Mouse (Mus musculus): ENCODE data around the gene Fes.

DNA sequence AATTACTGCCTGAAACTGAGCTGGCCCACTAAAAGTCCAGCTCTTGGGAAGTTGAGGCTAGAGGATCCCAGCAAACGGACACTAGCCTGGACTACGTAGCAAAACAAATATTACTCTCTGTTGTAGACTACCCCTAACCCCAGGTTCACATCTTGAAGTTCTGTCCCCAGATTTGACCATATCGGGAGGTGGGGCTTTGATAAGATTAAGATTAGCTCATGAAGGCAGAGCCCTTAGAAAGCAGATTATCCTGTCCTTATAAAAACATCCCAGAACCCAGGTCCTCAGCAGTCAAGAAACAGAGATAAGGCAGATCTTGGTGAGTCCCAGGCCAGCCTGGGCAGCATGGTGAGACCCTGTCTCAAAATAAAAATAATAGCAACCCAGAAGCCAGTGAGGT lies 15.6 kb downstream of the Fes start:
- TF ChIP-seq CTCF (IDR thresholded peaks at IDR 0.05; ENCODE audit: insufficient read depth, low read depth, low read length): no peak
- no peak for TF ChIP-seq POLR2A (IDR thresholded peaks at IDR 0.05; ENCODE audit: insufficient read depth, low read depth, low read length)
